ENCODE assay signal across 14 mouse cellular contexts in the genomic region with DNA sequence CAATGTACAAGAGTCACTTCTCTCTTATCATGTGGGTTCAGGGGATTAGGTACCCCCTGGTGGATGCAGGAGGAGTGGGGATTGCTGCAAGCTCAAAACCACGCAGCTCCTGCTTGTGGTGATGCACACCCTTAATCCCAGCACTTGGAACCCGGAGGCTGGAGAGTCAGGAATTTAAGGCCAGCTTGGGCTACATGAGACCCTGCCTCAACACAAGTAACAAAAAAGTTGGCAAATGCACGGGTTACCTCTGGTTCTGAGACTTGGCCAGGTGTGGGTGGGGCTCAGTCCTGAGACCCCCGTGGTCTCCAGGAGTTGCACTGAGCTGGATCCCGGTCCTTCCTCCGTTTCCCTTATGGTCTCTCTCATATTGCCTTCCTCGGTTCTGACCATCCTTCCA. TPM values are rescaled to one million over a fixed set of nuclear protein-coding genes. Genes with fewer than 3 reads are reported as not detected.
DNase-seq lines count a peak whose midpoint lies in the region; ATAC-seq and TF ChIP-seq lines count a peak whose summit lies in the region.
"Had no signal": no experiment of that assay in that cellular context is flagged by ENCODE, and none has a peak within 500 bp of the region (broad histone marks: within the 10 kb centered on the region; RNA-seq: fewer than 3 reads in every experiment).

No protein-coding gene starts in this region.

- no peak overlapping the region for H3ac ChIP-seq in myocyte (ENCODE audit: control insufficient read depth, insufficient read length)

- no peaks in the 10 kb centered on the region for H3K79me2 ChIP-seq in heart, adult 2 months (replicated peaks; ENCODE audit: control insufficient read depth, insufficient read depth, low read length)
- H3K79me2 ChIP-seq in myocyte (ENCODE audit: control insufficient read depth, insufficient read depth): peaks cover 9% of the 10 kb centered on the region

- no peaks in the 10 kb centered on the region for H3K27me3 ChIP-seq in heart, adult 2 months (ENCODE audit: control insufficient read depth, insufficient read depth, low read length)
- H3K27me3 ChIP-seq in liver, postnatal 0 days (ENCODE audit: insufficient read depth, low read length): no peaks in the 10 kb centered on the region
- H3K27me3 ChIP-seq in liver, embryonic 12.5 days (replicated peaks): no peaks in the 10 kb centered on the region; the same call in 1 of the 2 replicates
- H3K27me3 ChIP-seq in myocyte (ENCODE audit: control insufficient read depth, insufficient read depth, insufficient read length): no peaks in the 10 kb centered on the region

- DNase-seq in heart, adult 2 months: no peak
- DNase-seq in heart, adult 8-10 months (ENCODE audit: low spot score): no peak
- DNase-seq in liver, postnatal 0 days: no peak
- peak; percentile 52 for DNase-seq in R1 (ENCODE audit: low read depth, low spot score)
- DNase-seq in right cerebral cortex, adult 18-20 months: no peak
- DNase-seq: gastrocnemius, postnatal 25 days; right cerebral cortex, postnatal 4 days; thymus, adult 2 months had no signal

- no peak overlapping the region for H3K4me3 ChIP-seq in heart, adult 2 months
- no peak overlapping the region for H3K4me3 ChIP-seq in liver, postnatal 0 days (ENCODE audit: low read depth, low read length)
- H3K4me3 ChIP-seq in liver, embryonic 12.5 days: no peak overlapping the region
- H3K4me3 ChIP-seq in myocyte: no peak overlapping the region
- H3K4me3 ChIP-seq: left cerebral cortex, adult 2 months had no signal

- H3K27ac ChIP-seq in heart, adult 2 months: peak overlapping the region; percentile 83
- peak overlapping the region; percentile 95 for H3K27ac ChIP-seq in liver, postnatal 0 days (ENCODE audit: low read depth)
- no peak overlapping the region for H3K27ac ChIP-seq in liver, embryonic 12.5 days
- H3K27ac ChIP-seq: liver, embryonic 14.5 days had no signal

- H3K4me1 ChIP-seq in heart, adult 2 months (ENCODE audit: control insufficient read depth, insufficient read depth, low read length): peaks cover 38% of the 10 kb centered on the region
- peaks cover 35% of the 10 kb centered on the region for H3K4me1 ChIP-seq in liver, postnatal 0 days (ENCODE audit: insufficient read depth)
- H3K4me1 ChIP-seq in liver, embryonic 12.5 days: peaks cover 61% of the 10 kb centered on the region

- intact Hi-C loops in heart, adult 2 months (cut with DNase I): no loop called here

- no peaks in the 10 kb centered on the region for H3K9me3 ChIP-seq in liver, postnatal 0 days (ENCODE audit: low read length)
- no peaks in the 10 kb centered on the region for H3K9me3 ChIP-seq in liver, embryonic 12.5 days (replicated peaks)

- no peak overlapping the region for H3K4me2 ChIP-seq in liver, postnatal 0 days (ENCODE audit: low read depth, low read length)
- H3K4me2 ChIP-seq in liver, embryonic 12.5 days: no peak overlapping the region
- peak overlapping the region; percentile 62 for H3K4me2 ChIP-seq in myocyte (ENCODE audit: low read depth)

- no peak for ATAC-seq in liver, postnatal 0 days
- no peak for ATAC-seq in liver, embryonic 12.5 days
- no peak for ATAC-seq in CD4-positive, CD25-positive, alpha-beta regulatory T cell, adult 4 months

- no peaks in the 10 kb centered on the region for H3K36me3 ChIP-seq in heart, adult 2 months (ENCODE audit: control insufficient read depth, insufficient read depth, low read length)
- peaks cover 14% of the 10 kb centered on the region for H3K36me3 ChIP-seq in liver, postnatal 0 days (replicated peaks; ENCODE audit: insufficient read depth, low read length)
- H3K36me3 ChIP-seq in liver, embryonic 12.5 days: peaks cover 6% of the 10 kb centered on the region
- H3K36me3 ChIP-seq in myocyte (ENCODE audit: control insufficient read depth, insufficient read depth): peaks cover 7% of the 10 kb centered on the region

- TF ChIP-seq CTCF in heart, adult 2 months (IDR thresholded peaks at IDR 0.05): no peak
- TF ChIP-seq CTCF in liver, postnatal 0 days (IDR thresholded peaks at IDR 0.05; ENCODE audit: low read depth): 0 out of 2 replicates have a peak, but pooled peaks have one; percentile 9

- 79% methylated on average over 7 of the region's 7 CpGs for WGBS in heart, adult 2 months
- WGBS in liver, postnatal 0 days (ENCODE audit: insufficient replicate concordance): 78% methylated on average over 7 of the region's 7 CpGs
- 78% methylated on average over 7 of the region's 7 CpGs for WGBS in liver, embryonic 12.5 days (ENCODE audit: insufficient replicate concordance)

- no peak for TF ChIP-seq EP300 in heart, adult 2 months (IDR thresholded peaks at IDR 0.05; ENCODE audit: insufficient read depth, low read depth, low read length)
- no peak for TF ChIP-seq EP300 in liver, postnatal 0 days (IDR thresholded peaks at IDR 0.05; ENCODE audit: low read depth)

- no peak overlapping the region for H3K9ac ChIP-seq in heart, adult 2 months (ENCODE audit: low read depth, low read length)
- H3K9ac ChIP-seq in liver, postnatal 0 days (replicated peaks): 0 out of 2 replicates have a peak overlapping the region, but pooled peaks have one; percentile 2
- H3K9ac ChIP-seq in liver, embryonic 12.5 days: no peak overlapping the region
- H3K9ac ChIP-seq: liver, embryonic 14.5 days had no signal

- TF ChIP-seq POLR2A in heart, adult 2 months (IDR thresholded peaks at IDR 0.05; ENCODE audit: insufficient read depth, low read depth, low read length): no peak
- no peak for TF ChIP-seq POLR2A in myocyte (IDR thresholded peaks at IDR 0.05; ENCODE audit: insufficient read length, low read depth)

TF ChIP-seq in myocyte, 11 proteins besides CTCF, POLR2A, EP300 and RAD21:
- TF ChIP-seq TCF3 (IDR thresholded peaks at IDR 0.05; ENCODE audit: insufficient read length, low read depth) (no peak), E2F4 (IDR thresholded peaks at IDR 0.05; ENCODE audit: insufficient read depth) (no peak), CEBPB (IDR thresholded peaks at IDR 0.05; ENCODE audit: insufficient read depth, poor library complexity, severe bottlenecking) (no peak), MYOD1 (IDR thresholded peaks at IDR 0.05; ENCODE audit: control insufficient read depth in 1 of 3, insufficient read length in 2 of 3, low read depth in 2 of 3) (no peak), SRF (IDR thresholded peaks at IDR 0.05; ENCODE audit: control insufficient read depth, insufficient read length, low read depth) (no peak), TCF12 (IDR thresholded peaks at IDR 0.05; ENCODE audit: insufficient read depth, poor library complexity, severe bottlenecking) (no peak), MYOG (IDR thresholded peaks at IDR 0.05; ENCODE audit: control insufficient read depth in 1 of 3, insufficient read depth in 1 of 3, insufficient read length in 2 of 3, low read depth in 2 of 3) (no peak), POLR2AphosphoS2 (IDR thresholded peaks at IDR 0.05; ENCODE audit: insufficient read length, low read depth) (no peak), USF1 (IDR thresholded peaks at IDR 0.05; ENCODE audit: low read depth) (no peak), REST (IDR thresholded peaks at IDR 0.05; ENCODE audit: insufficient read depth, insufficient read length) (no peak), MAX (IDR thresholded peaks at IDR 0.05; ENCODE audit: low read depth) (no peak)

RNA-seq across cellular contexts. Expression of gene Slc8b1, which starts 4.5 kb away (rescaled TPM):
- 10 to 100 TPM; 10.0 to 12.2 TPM for total RNA-seq in heart, adult 2 months (2021)
- 13.2 and 16.5 TPM in 2 replicates for polyA plus RNA-seq in heart, adult 2 months (2012; rRNA removed)
- total RNA-seq in heart, adult 8-10 months (2022): 10 to 100 TPM in 2 of 4 experiments, 1 to 10 TPM in 2; 8.2 to 12.4 (median 10.0) TPM
- polyA plus RNA-seq in liver, postnatal 0 days (2015; fragmentation: Nextera tagmentation; extraction: Ambion mirVana): 15.3 and 17.1 TPM in 2 replicates
- polyA plus RNA-seq in liver, embryonic 12.5 days (2016; fragmentation: Nextera tagmentation; extraction: Ambion mirVana): 4.2 and 6.0 TPM in 2 replicates
- 19.6 TPM for polyA plus RNA-seq in myocyte (2012; fragmentation: generic; extraction: Trizol)
- 10 to 100 TPM in 1 of 2 experiments, 1 to 10 TPM in 1; 6.4 to 11.7 TPM for polyA plus RNA-seq in CD4-positive, CD25-positive, alpha-beta regulatory T cell, adult 4 months (2017; shearing (Covaris generic))

RNA-seq across cellular contexts. Expression of gene Plbd2, which starts 12.0 kb away (rescaled TPM):
- 10 to 100 TPM; 39.5 to 47.1 TPM for total RNA-seq in heart, adult 2 months (2021)
- polyA plus RNA-seq in heart, adult 2 months (2012; rRNA removed): 27.7 and 32.1 TPM in 2 replicates
- total RNA-seq in heart, adult 8-10 months (2022): 10 to 100 TPM; 46.7 to 54.2 (median 49.5) TPM
- 53.6 and 54.1 TPM in 2 replicates for polyA plus RNA-seq in liver, postnatal 0 days (2015; fragmentation: Nextera tagmentation; extraction: Ambion mirVana)
- 23.2 and 27.4 TPM in 2 replicates for polyA plus RNA-seq in liver, embryonic 12.5 days (2016; fragmentation: Nextera tagmentation; extraction: Ambion mirVana)
- 75.3 TPM for polyA plus RNA-seq in myocyte (2012; fragmentation: generic; extraction: Trizol)
- polyA plus RNA-seq in CD4-positive, CD25-positive, alpha-beta regulatory T cell, adult 4 months (2017; shearing (Covaris generic)): 1 to 10 TPM; 4.5 to 5.1 TPM

RNA-seq across cellular contexts. Expression of gene Sds, which starts 39.1 kb away (rescaled TPM):
- 1 to 10 TPM; 1.2 to 3.0 TPM for total RNA-seq in heart, adult 2 months (2021)
- 5.6 and 10.9 TPM in 2 replicates for polyA plus RNA-seq in heart, adult 2 months (2012; rRNA removed)
- total RNA-seq in heart, adult 8-10 months (2022): 1 to 10 TPM; 1.4 to 4.9 (median 1.7) TPM
- 32.4 and 32.5 TPM in 2 replicates for polyA plus RNA-seq in liver, postnatal 0 days (2015; fragmentation: Nextera tagmentation; extraction: Ambion mirVana)
- polyA plus RNA-seq in liver, embryonic 12.5 days (2016; fragmentation: Nextera tagmentation; extraction: Ambion mirVana): not detected in 2 replicates
- not detected for polyA plus RNA-seq in myocyte (2012; fragmentation: generic; extraction: Trizol)
- not detected for polyA plus RNA-seq in CD4-positive, CD25-positive, alpha-beta regulatory T cell, adult 4 months (2017; shearing (Covaris generic))
- total RNA-seq: gastrocnemius, postnatal 25 days; heart, postnatal 14 days had no signal

RNA-seq across cellular contexts. Expression of gene Sdsl, which starts 42.8 kb away (rescaled TPM):
- total RNA-seq in heart, adult 2 months (2021): 1 to 10 TPM; 8.8 to 9.8 TPM
- polyA plus RNA-seq in heart, adult 2 months (2012; rRNA removed): 12.6 and 13.5 TPM in 2 replicates
- total RNA-seq in heart, adult 8-10 months (2022): 10 to 100 TPM in 1 of 4 experiments, 1 to 10 TPM in 3; 8.6 to 11.4 (median 9.5) TPM
- polyA plus RNA-seq in liver, postnatal 0 days (2015; fragmentation: Nextera tagmentation; extraction: Ambion mirVana): 21.0 and 24.5 TPM in 2 replicates
- polyA plus RNA-seq in liver, embryonic 12.5 days (2016; fragmentation: Nextera tagmentation; extraction: Ambion mirVana): 1.1 TPM in 2 replicates
- 1.4 TPM for polyA plus RNA-seq in myocyte (2012; fragmentation: generic; extraction: Trizol)
- not detected for polyA plus RNA-seq in CD4-positive, CD25-positive, alpha-beta regulatory T cell, adult 4 months (2017; shearing (Covaris generic))
